Mouse (Mus musculus): ENCODE results near the gene Mttp. TPM values are rescaled to one million over a fixed set of nuclear protein-coding genes. Genes with fewer than 3 reads are reported as not detected.

The Mttp gene
- polyA plus RNA-seq, 1 experiment, result 3.4 TPM

DNA sequence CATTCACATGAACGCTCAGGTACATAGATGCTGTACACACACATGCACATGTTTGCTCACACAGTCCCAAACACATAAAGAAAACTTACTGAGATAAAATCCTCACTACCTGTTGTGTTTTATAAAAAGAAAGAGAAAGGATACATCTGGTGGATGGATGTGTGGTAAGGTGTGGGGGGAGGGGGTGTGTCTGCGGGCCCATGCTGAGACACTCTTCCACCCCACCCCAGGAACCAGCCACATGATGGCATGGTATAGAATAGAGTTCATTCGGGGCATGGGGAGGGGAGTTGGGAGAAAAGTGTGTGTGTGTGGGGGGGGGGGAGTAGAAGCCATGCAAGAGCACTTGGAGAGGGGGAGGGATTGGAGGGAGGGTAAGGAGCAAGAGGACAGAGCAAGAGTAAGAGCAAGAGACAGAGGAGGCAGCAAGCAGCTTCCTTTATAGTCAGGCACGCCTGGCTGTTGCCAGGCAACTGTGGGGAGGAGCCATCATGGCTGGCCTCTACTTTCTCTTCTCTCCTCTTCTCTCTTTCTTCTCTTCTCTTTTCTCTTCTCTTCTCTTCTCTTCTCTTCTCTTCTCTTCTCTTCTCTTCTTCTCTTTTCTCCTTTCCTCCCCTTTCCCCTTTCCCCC lies 17.9 kb upstream of the Mttp start:
- H3K27ac ChIP-seq (ENCODE audit: insufficient read depth, low read length), result no peak overlapping the region
- H3K4me3 ChIP-seq (ENCODE audit: insufficient read depth, low read length), result no peak overlapping the region
- H3K4me1 ChIP-seq (ENCODE audit: control insufficient read depth, insufficient read depth, low read length), result no peaks in the 10 kb centered on the region
- TF ChIP-seq CTCF (IDR thresholded peaks at IDR 0.05; ENCODE audit: borderline replicate concordance, insufficient read depth, low read length), result no peak
- no peak for TF ChIP-seq POLR2A (IDR thresholded peaks at IDR 0.05; ENCODE audit: low read depth, low read length)

DNA sequence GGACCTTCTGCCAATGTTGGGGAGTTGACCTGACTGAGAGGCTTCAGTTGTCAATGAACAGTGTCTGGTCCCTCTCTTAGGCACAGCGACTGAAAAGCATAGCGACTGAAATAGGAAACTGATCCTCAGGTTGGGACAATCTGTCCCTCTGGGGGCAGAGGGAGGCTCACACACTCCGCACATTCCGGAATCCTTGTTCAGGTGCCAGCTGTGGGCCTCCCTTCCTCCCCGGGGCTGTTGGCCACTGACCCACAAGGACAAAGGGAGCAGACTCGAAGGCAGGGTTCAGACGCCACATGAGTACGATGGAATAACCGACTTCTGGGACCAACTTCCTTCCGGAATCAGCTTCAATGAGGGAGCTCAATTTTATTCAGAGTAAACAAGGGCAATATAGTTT lies 16.9 kb upstream of the Mttp start:
- Histone ChIP-seq H3K27ac (ENCODE audit: insufficient read depth, low read length) (no peak overlapping the region), H3K4me3 (ENCODE audit: insufficient read depth, low read length) (no peak overlapping the region), H3K4me1 (ENCODE audit: control insufficient read depth, insufficient read depth, low read length) (no peaks in the 10 kb centered on the region)
- TF ChIP-seq POLR2A (IDR thresholded peaks at IDR 0.05; ENCODE audit: low read depth, low read length) (no peak), CTCF (IDR thresholded peaks at IDR 0.05; ENCODE audit: borderline replicate concordance, insufficient read depth, low read length) (no peak)

DNA sequence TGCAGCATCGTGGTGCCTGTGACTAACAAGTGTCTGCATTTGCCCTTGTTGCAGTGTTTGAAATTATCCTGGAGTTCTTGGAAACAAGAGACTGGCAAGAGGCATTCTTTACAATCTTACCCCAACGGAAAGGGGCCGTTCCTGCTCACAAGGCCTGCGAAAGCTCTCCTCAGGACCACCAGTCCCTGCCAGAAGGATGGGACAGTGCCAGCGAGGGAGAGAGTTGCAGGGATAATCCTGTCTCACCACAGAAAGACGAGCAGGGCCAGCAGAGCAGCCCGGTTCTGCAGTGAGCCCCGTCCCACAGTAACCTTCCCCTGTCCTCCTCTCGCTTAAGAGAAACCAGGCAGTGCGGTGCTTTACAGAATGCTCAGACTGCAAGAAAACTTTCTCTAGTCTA lies 11.9 kb upstream of the Mttp start:
- TF ChIP-seq CTCF (IDR thresholded peaks at IDR 0.05; ENCODE audit: borderline replicate concordance, insufficient read depth, low read length) (no peak), POLR2A (IDR thresholded peaks at IDR 0.05; ENCODE audit: low read depth, low read length) (no peak)
- Histone ChIP-seq H3K27ac (ENCODE audit: insufficient read depth, low read length) (no peak overlapping the region), H3K4me3 (ENCODE audit: insufficient read depth, low read length) (no peak overlapping the region), H3K4me1 (ENCODE audit: control insufficient read depth, insufficient read depth, low read length) (peaks cover 2% of the 10 kb centered on the region; the same call in 1 of the 2 replicates)

DNA sequence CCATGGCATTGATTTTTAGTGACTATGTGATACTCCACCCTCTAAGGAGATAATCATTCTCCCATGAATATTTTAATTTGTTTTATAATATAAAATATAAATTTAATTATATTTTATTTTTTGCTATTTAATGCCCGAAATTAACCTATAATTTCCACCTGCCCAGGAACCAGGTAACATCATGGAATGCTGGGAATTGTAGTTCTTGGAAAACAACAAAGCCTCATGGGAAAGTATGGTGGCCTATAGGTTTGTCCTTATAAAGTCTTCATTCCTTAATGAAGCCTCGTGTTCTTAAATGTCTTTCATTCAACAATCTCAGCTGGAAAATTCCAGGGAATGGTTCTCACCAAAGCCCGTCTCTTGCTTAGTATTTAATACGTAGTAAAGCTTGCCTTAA lies 10.3 kb upstream of the Mttp start:
- TF ChIP-seq POLR2A (IDR thresholded peaks at IDR 0.05; ENCODE audit: low read depth, low read length) (no peak), CTCF (IDR thresholded peaks at IDR 0.05; ENCODE audit: borderline replicate concordance, insufficient read depth, low read length) (no peak)
- no peak overlapping the region for H3K27ac ChIP-seq (ENCODE audit: insufficient read depth, low read length)
- peaks cover 2% of the 10 kb centered on the region; the same call in 1 of the 2 replicates for H3K4me1 ChIP-seq (ENCODE audit: control insufficient read depth, insufficient read depth, low read length)
- H3K4me3 ChIP-seq (ENCODE audit: insufficient read depth, low read length), result no peak overlapping the region

DNA sequence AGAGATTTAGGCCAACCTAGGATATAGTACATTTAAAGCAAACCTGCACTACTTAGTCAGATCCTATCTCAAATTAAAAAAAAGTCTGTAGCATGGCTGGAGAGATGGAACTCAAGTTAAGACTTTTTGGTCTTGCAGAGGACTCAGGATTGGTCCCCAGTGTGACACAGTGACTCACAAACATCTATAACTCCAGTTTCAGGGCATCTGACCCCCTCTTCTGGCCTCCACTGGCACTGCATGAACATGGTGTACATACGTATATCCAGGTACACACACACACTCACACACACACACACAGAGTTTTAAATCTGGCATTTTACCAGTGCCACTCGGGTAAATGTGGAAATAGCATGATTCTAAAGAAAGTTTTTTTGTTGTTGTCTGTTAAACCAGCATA lies 4.0 kb upstream of the Mttp start:
- TF ChIP-seq POLR2A (IDR thresholded peaks at IDR 0.05; ENCODE audit: low read depth, low read length) (no peak), CTCF (IDR thresholded peaks at IDR 0.05; ENCODE audit: borderline replicate concordance, insufficient read depth, low read length) (no peak)
- no peaks in the 10 kb centered on the region for H3K4me1 ChIP-seq (ENCODE audit: control insufficient read depth, insufficient read depth, low read length)
- H3K27ac ChIP-seq (ENCODE audit: insufficient read depth, low read length), result no peak overlapping the region
- H3K4me3 ChIP-seq (ENCODE audit: insufficient read depth, low read length), result no peak overlapping the region

DNA sequence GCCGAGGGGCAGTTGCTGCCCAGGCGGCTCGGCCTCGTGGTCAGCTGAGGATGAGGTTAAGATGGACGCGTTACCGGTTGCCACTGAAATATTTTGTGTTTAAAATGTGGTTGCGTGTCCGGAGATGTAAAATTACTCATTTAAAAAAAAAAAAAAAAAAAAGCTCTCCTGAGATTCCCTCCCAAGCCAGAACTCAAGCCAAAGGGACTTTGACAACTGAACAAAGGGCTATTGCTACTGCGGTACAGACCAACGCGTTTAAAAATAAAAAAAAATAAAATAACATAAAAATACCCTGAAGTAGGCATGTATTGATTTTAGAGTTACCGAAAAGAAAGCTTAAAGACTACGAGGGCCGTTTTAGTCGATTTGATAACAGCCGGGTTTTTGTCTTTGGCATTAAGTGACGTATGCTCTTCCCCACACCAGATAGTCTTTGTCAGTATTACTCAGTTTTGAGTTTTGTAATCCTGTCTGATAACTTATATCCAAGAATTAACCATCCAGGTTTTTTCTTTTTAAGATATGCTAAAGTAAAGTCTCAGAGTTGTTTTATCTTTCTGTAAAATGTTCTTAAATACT lies 617 bp downstream of the Mttp start:
- TF ChIP-seq POLR2A (IDR thresholded peaks at IDR 0.05; ENCODE audit: low read depth, low read length) (no peak), CTCF (IDR thresholded peaks at IDR 0.05; ENCODE audit: borderline replicate concordance, insufficient read depth, low read length) (no peak)
- H3K27ac ChIP-seq (ENCODE audit: insufficient read depth, low read length), result peak overlapping the region; percentile 98
- H3K4me3 ChIP-seq (ENCODE audit: insufficient read depth, low read length), result peak overlapping the region; percentile 78
- no peaks in the 10 kb centered on the region for H3K4me1 ChIP-seq (ENCODE audit: control insufficient read depth, insufficient read depth, low read length)

- H3K4me3 ChIP-seq (ENCODE audit: insufficient read depth, low read length), result peak within 1 kb of the TSS; percentile 78
- H3K4me1 ChIP-seq (ENCODE audit: control insufficient read depth, insufficient read depth, low read length), result no peaks in the 10 kb centered on the region
- H3K27ac ChIP-seq (ENCODE audit: insufficient read depth, low read length), result peak within 1 kb of the TSS; percentile 98
- TF ChIP-seq CTCF (IDR thresholded peaks at IDR 0.05; ENCODE audit: borderline replicate concordance, insufficient read depth, low read length) (peak; percentile 17; the same call in 1 of the 2 replicates), POLR2A (IDR thresholded peaks at IDR 0.05; ENCODE audit: low read depth, low read length) (peak; percentile 83)
Measured at GRCm38 (mm10) chr3:138143315-138144059, 1.3 kb downstream of the Mttp start, which contains the start of gene Trmt10a. Trmt10a (plus strand) TSS chr3:138143448.

DNA sequence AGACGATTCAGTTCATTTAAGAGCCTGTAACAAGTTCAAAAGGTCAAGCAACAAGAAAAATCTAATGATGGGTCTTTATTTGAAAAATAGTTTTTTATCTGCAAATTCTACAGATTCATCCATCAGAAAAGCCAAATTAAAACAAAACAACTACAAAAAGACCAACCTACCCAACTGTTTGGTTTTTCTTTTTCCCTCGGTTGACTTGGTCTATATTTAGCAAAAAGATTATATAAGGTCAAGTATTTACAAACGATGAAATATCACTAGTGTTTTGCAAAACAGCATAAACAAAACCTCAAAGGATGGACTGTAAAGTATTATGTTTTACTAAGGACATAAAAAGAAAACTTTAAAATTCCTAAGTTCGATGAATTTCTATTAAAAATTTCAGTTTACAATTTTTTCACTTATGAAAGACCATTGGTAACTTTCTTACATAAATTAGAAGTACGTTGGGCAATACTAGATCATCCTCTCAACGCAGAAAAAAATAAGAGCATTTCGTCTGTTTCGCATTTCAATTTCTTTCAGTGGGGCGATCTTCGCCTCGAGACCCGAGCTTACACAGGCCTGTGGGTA lies 1.9 kb downstream of the Mttp start:
- Histone ChIP-seq H3K4me1 (ENCODE audit: control insufficient read depth, insufficient read depth, low read length) (no peaks in the 10 kb centered on the region), H3K27ac (ENCODE audit: insufficient read depth, low read length) (peak overlapping the region; percentile 93), H3K4me3 (ENCODE audit: insufficient read depth, low read length) (peak overlapping the region; percentile 41)
- TF ChIP-seq CTCF (IDR thresholded peaks at IDR 0.05; ENCODE audit: borderline replicate concordance, insufficient read depth, low read length), result no peak
- TF ChIP-seq POLR2A (IDR thresholded peaks at IDR 0.05; ENCODE audit: low read depth, low read length), result peak; percentile 82

DNA sequence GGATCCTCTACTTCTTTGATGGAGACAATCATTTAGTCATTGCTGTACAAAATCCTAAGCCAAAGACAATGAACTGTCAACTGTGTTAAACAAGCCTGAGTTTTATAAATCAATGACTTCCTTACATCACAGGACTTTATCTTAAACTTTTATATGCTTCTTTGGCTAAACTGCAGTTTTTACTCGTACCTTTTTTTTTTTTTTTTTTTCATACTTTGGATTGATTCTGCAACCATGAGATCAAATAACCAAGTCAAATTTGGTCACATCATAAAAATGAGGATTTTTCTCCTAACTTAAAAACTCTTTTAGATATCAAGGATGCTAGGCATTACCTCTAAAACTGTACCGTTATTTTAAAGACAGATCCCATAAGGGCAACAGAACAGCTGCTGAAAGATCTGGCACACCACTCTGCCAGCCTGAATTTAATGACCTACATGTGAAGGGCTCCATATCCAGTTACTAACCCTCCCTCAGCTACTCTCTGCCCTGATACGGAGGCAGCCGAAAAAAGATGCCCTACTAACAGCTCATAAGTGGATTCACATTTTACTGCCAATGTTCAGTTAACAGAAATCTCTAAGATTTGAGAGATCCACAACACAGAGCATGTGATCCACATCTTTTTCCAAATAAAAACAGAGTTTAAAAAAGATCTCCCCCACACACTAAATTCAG lies 2.6 kb downstream of the Mttp start:
- no peaks in the 10 kb centered on the region for H3K4me1 ChIP-seq (ENCODE audit: control insufficient read depth, insufficient read depth, low read length)
- 0 out of 2 replicates have a peak overlapping the region, but pooled peaks have one; percentile 57 for H3K27ac ChIP-seq (ENCODE audit: insufficient read depth, low read length)
- H3K4me3 ChIP-seq (ENCODE audit: insufficient read depth, low read length), result peak overlapping the region; percentile 15; the same call in 1 of the 2 replicates
- TF ChIP-seq POLR2A (IDR thresholded peaks at IDR 0.05; ENCODE audit: low read depth, low read length) (no peak), CTCF (IDR thresholded peaks at IDR 0.05; ENCODE audit: borderline replicate concordance, insufficient read depth, low read length) (no peak)

Measured in embryonic fibroblast, embryonic 13.5 days (primary cell).